Mouse (Mus musculus): Measurements from ENCODE around the gene Gm20388.

GRCm38 (mm10) chr8:121296597-121296996 is 1386.0 kb downstream of the Gm20388 start:
- TF ChIP-seq CTCF (IDR thresholded peaks at IDR 0.05; ENCODE audit: low read depth) (no peak), EP300 (IDR thresholded peaks at IDR 0.05; ENCODE audit: low read depth) (no peak)

All from liver, embryonic 14.5 days (tissue).